ENCODE assay signal across 9 mouse cellular contexts in genomic region chr11:96621167-96621566, GRCm38 (mm10).
DNase-seq lines count a peak whose midpoint lies in the region; ATAC-seq lines count a peak whose summit lies in the region.
"Had no signal": no experiment of that assay in that cellular context is flagged by ENCODE, and none has a peak within 500 bp of the region (broad histone marks: within the 10 kb centered on the region; RNA-seq: fewer than 3 reads in every experiment).

No protein-coding gene starts in this region.

- H3K4me1 ChIP-seq in heart, embryonic 10.5 days: peaks cover 10% of the 10 kb centered on the region; the same call in 1 of the 2 replicates
- H3K4me1 ChIP-seq in limb, embryonic 13.5 days: peaks cover 3% of the 10 kb centered on the region; the same call in 1 of the 2 replicates

- H3K27me3 ChIP-seq in heart, embryonic 10.5 days (ENCODE audit: insufficient read depth, poor library complexity, severe bottlenecking): peaks cover 31% of the 10 kb centered on the region
- H3K27me3 ChIP-seq in limb, embryonic 13.5 days: peaks cover 77% of the 10 kb centered on the region

- DNase-seq in heart, adult 11 months: peak; percentile 90
- DNase-seq in heart, embryonic 10.5 days (ENCODE audit: low spot score): no peak
- peak; percentile 16 for DNase-seq in brain, embryonic 18.5 days (ENCODE audit: low read depth, low spot score)
- DNase-seq in frontal cortex, adult 2 months (ENCODE audit: extremely low spot score in 1 of 2, low spot score in 1 of 2): peak; percentile 30 to 87
- peak; percentile 74 to 86 for DNase-seq in kidney, adult 8-10 months
- peak; percentile 66 for DNase-seq in ovary, postnatal 14 days (ENCODE audit: low spot score)
- peak; percentile 27 to 71 for DNase-seq in thymus, postnatal 10 days (ENCODE audit: low spot score in 2 of 2)

- no peaks in the 10 kb centered on the region for H3K9me3 ChIP-seq in heart, embryonic 10.5 days
- no peaks in the 10 kb centered on the region for H3K9me3 ChIP-seq in limb, embryonic 13.5 days
- H3K9me3 ChIP-seq: embryonic facial prominence, embryonic 15.5 days had no signal

- no peak overlapping the region for H3K4me2 ChIP-seq in limb, embryonic 13.5 days (replicated peaks)
- H3K4me2 ChIP-seq: embryonic facial prominence, embryonic 15.5 days had no signal

- H3K36me3 ChIP-seq in heart, embryonic 10.5 days: no peaks in the 10 kb centered on the region
- H3K36me3 ChIP-seq in limb, embryonic 13.5 days: no peaks in the 10 kb centered on the region
- H3K36me3 ChIP-seq: embryonic facial prominence, embryonic 15.5 days had no signal

- no peak overlapping the region for H3K4me3 ChIP-seq in heart, embryonic 10.5 days
- no peak overlapping the region for H3K4me3 ChIP-seq in limb, embryonic 13.5 days
- H3K4me3 ChIP-seq: embryonic facial prominence, embryonic 15.5 days had no signal

- ATAC-seq in limb, embryonic 13.5 days (ENCODE audit: low FRiP score, low read depth): peak; percentile 57; the same call in 1 of the 2 replicates

- WGBS in heart, embryonic 10.5 days: 30% methylated on average over 4 of the region's 4 CpGs
- WGBS in limb, embryonic 13.5 days: 9% methylated on average over 4 of the region's 4 CpGs

- no peak overlapping the region for H3K9ac ChIP-seq in limb, embryonic 13.5 days
- H3K9ac ChIP-seq: embryonic facial prominence, embryonic 15.5 days had no signal

- no peak overlapping the region for H3K27ac ChIP-seq in heart, embryonic 10.5 days
- H3K27ac ChIP-seq in limb, embryonic 13.5 days: no peak overlapping the region
- H3K27ac ChIP-seq: embryonic facial prominence, embryonic 15.5 days had no signal
